Mouse (Mus musculus) ES-E14 (cell line): ENCODE results near the gene Plgrkt. TPM values are rescaled to one million over a fixed set of nuclear protein-coding genes. Genes with fewer than 3 reads are reported as not detected.

Experiments
- DNase-seq: peaks from one replicate; pipeline ENCODE4 v3.0.0-alpha.2; 2013; ENCODE audit warnings: low read depth, low spot score
- H3K27ac ChIP-seq: 2 replicates; pipeline ENCODE4 v1.5.1; 2012; ENCODE audit warnings: low read depth, mild to moderate bottlenecking, low read length, moderate library complexity, mixed read lengths; ENCODE audit not compliant: poor library complexity, insufficient read depth, severe bottlenecking
- H3K36me3 ChIP-seq: 2 replicates; pipeline ENCODE4 v1.6.1; 2012; ENCODE audit warnings: mild to moderate bottlenecking, low read length, moderate library complexity, mixed read lengths; ENCODE audit not compliant: control insufficient read depth, poor library complexity, insufficient read depth, severe bottlenecking
- H3K4me1 ChIP-seq, 2 experiments: fragments of 150-350 bp in 1 of 2; sonication (generic) in 1 of 2; 2 replicates each; pipeline ENCODE4 v1.6.1; 2012; ENCODE audit warnings: low read length in 2 of 2, mild to moderate bottlenecking in 1 of 2, mixed read lengths in 1 of 2; ENCODE audit not compliant: control insufficient read depth in 2 of 2, insufficient read depth in 2 of 2, poor library complexity in 1 of 2
- H3K4me3 ChIP-seq, 2 experiments: fragments of 150-350 bp in 1 of 2; sonication (generic) in 1 of 2; 2 replicates each; pipeline ENCODE4 v1.5.1; 2012; ENCODE audit warnings: low read length in 2 of 2, low read depth in 1 of 2, mild to moderate bottlenecking in 1 of 2, mixed read lengths in 1 of 2; ENCODE audit not compliant: insufficient read depth in 1 of 2, poor library complexity in 1 of 2, severe bottlenecking in 1 of 2
- H3K9ac ChIP-seq: 2 replicates; pipeline ENCODE4 v1.6.1; 2012; ENCODE audit warnings: low read depth, mild to moderate bottlenecking, low read length, mixed read lengths; ENCODE audit not compliant: poor library complexity, insufficient read depth, severe bottlenecking
- H3K9me3 ChIP-seq: fragments of 150-350 bp; sonication (generic); 2 replicates; pipeline ENCODE4 v1.6.1; 2012; ENCODE audit warnings: low read depth, mild to moderate bottlenecking, low read length; ENCODE audit not compliant: control insufficient read depth, insufficient read depth
- CHD2 ChIP-seq: IDR thresholded peaks from 2 replicates; pipeline ENCODE4 v1.6.1; 2014; ENCODE audit warnings: mild to moderate bottlenecking, low read depth, low read length, inconsistent platforms
- HCFC1 ChIP-seq: IDR thresholded peaks from 2 replicates; pipeline ENCODE4 v1.6.1; 2012; ENCODE audit warnings: low read length, inconsistent platforms, borderline replicate concordance; ENCODE audit not compliant: insufficient read depth
- MAFK ChIP-seq: IDR thresholded peaks from 2 replicates; pipeline ENCODE4 v1.6.1; 2014; ENCODE audit warnings: mild to moderate bottlenecking, low read depth, low read length, inconsistent platforms; ENCODE audit not compliant: insufficient read depth
- ZC3H11A ChIP-seq: IDR thresholded peaks from 2 replicates; pipeline ENCODE4 v1.6.1; 2012; ENCODE audit warnings: low read depth, mild to moderate bottlenecking, inconsistent platforms, low read length, borderline replicate concordance
- ZNF384 ChIP-seq: IDR thresholded peaks from 2 replicates; pipeline ENCODE4 v1.6.1; 2012; ENCODE audit warnings: low read depth, low read length, inconsistent platforms
- in situ Hi-C, 2 experiments: fragments of 600-800 bp; cut with MboI; formaldehyde crosslinking; loops; one replicate each; pipeline ENCODE4 v1.15.1; 2025; ENCODE audit warnings: low sequenced_read_pairs in 2 of 2, inconsistent platforms in 1 of 2; ENCODE audit not compliant: unreplicated experiment in 2 of 2
- total RNA-seq: library from RNA; depleted of rRNA; stranded (reverse); fragments of 300-350 nt; gene quantifications from 2 replicates; pipeline ENCODE4 v1.2.3, GENCODE M21; 2012

Plgrkt gene
- total RNA-seq, 1 experiment: 15.7 TPM

DNA sequence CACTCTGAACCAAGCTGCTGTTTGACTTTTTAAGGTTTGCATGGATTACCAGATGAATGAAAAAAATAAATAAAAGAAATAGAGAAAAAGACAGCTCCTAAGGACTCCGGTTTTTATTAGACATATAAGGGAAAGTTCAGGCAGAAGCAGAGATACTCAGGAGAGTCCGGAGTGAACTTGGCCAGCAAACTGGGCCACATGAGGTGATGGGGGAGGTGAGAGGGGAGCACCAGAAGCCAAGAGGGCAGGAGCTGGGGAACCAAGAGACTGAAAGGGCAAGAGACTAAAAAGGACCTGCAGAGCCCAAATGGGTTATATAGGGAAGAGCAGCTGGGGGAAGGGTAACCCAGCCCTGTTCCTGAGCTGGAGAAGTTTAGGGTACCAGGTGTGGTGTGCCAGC, 27.5 kb upstream of the Plgrkt start:
- Histone ChIP-seq H3K4me3 (no peak overlapping the region), H3K4me1 (no peaks in the 10 kb centered on the region), H3K27ac (no peak overlapping the region), H3K9me3 (no peaks in the 10 kb centered on the region), H3K36me3 (no peaks in the 10 kb centered on the region), H3K9ac (no peak overlapping the region)
- no peak for TF ChIP-seq ZNF384
- no peak for TF ChIP-seq ZC3H11A
- TF ChIP-seq CHD2: no peak
- no peak for TF ChIP-seq MAFK
- no peak for TF ChIP-seq HCFC1
- no peak for DNase-seq
- in situ Hi-C loops: no loop called here

DNA sequence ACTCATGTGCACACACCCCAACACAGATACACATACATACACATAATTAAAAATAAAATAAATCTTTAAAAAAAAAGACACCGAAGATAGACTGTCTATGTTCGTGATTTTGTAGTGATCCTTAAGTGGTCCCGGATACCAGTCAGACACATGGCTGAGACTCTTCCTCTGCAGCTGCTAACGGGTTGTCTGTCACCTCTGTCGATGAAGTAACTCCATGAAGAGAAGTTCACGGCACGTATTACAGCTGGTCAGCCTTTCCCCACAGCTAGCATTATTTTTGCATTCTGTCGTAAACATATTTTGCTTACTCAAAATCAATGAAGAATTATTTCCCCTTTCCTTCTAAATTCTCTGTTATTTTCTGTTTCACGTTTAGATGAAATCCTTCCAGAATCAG, 26.1 kb upstream of the Plgrkt start:
- Histone ChIP-seq H3K9me3 (no peaks in the 10 kb centered on the region), H3K27ac (no peak overlapping the region), H3K36me3 (no peaks in the 10 kb centered on the region), H3K9ac (no peak overlapping the region), H3K4me1 (no peaks in the 10 kb centered on the region), H3K4me3 (no peak overlapping the region)
- DNase-seq: no peak
- no peak for TF ChIP-seq CHD2
- TF ChIP-seq ZC3H11A: no peak
- no peak for TF ChIP-seq HCFC1
- no peak for TF ChIP-seq ZNF384
- TF ChIP-seq MAFK: no peak
- in situ Hi-C loops: no loop called here

DNA sequence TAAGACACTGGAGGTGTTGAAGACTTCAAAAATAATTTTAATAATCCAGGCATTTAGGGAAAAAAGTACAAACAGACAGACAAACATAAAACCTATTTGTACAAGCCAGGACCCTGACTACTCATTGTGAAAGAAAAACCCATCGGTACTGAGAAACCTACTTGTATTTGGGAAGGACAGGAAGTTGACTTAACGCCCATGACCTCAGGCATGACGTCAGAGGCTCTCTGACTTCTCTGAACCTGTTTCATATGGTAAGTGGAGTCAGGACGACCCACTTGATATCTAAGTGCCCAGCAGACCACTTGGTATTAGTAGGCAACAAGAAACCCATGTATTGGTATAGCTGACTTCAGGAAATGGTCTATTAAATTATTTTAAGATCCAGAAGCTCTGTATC, 24.1 kb upstream of the Plgrkt start:
- H3K9me3 ChIP-seq: no peaks in the 10 kb centered on the region
- no peaks in the 10 kb centered on the region for H3K36me3 ChIP-seq
- H3K9ac ChIP-seq: no peak overlapping the region
- H3K27ac ChIP-seq: no peak overlapping the region
- no peak for TF ChIP-seq ZNF384
- no peak for TF ChIP-seq MAFK
- no peak for TF ChIP-seq HCFC1
- no peak for TF ChIP-seq CHD2
- no peak for DNase-seq
- no peak overlapping the region for H3K4me3 ChIP-seq
- in situ Hi-C loops: no loop called here
- H3K4me1 ChIP-seq: no peaks in the 10 kb centered on the region

GRCm38 (mm10) chr19:29390483-29390882, 23.3 kb upstream of the Plgrkt start:
- no peak overlapping the region for H3K27ac ChIP-seq
- no peak overlapping the region for H3K9ac ChIP-seq
- in situ Hi-C loops: no loop called here
- TF ChIP-seq MAFK: no peak
- TF ChIP-seq ZNF384: no peak
- no peak for TF ChIP-seq HCFC1
- no peak for TF ChIP-seq ZC3H11A
- TF ChIP-seq CHD2: no peak
- no peaks in the 10 kb centered on the region for H3K36me3 ChIP-seq
- no peak for DNase-seq
- no peaks in the 10 kb centered on the region for H3K4me1 ChIP-seq
- no peak overlapping the region for H3K4me3 ChIP-seq
- no peaks in the 10 kb centered on the region for H3K9me3 ChIP-seq

GRCm38 (mm10) chr19:29388818-29389217, 21.6 kb upstream of the Plgrkt start:
- Histone ChIP-seq H3K4me1 (no peaks in the 10 kb centered on the region; a peak in 1 of 4 replicates), H3K9me3 (no peaks in the 10 kb centered on the region), H3K36me3 (no peaks in the 10 kb centered on the region), H3K27ac (no peak overlapping the region), H3K4me3 (no peak overlapping the region), H3K9ac (no peak overlapping the region)
- DNase-seq: no peak
- TF ChIP-seq CHD2: no peak
- in situ Hi-C loops: no loop called here
